Mouse (Mus musculus) adrenal gland, adult (tissue): ENCODE measurements around the gene Fbxl17.

Experiments used
- DNase-seq, 2 experiments: peaks; one replicate each; pipeline ENCODE4 v3.0.0; 2022 to 2023; ENCODE audit warnings: low spot score in 1 of 2; ENCODE audit not compliant: inconsistent age in 2 of 2

The Fbxl17 gene

GRCm38 (mm10) chr17:63070161-63070761 lies 429.6 kb downstream of the Fbxl17 start:
- DNase-seq = no peak

DNA sequence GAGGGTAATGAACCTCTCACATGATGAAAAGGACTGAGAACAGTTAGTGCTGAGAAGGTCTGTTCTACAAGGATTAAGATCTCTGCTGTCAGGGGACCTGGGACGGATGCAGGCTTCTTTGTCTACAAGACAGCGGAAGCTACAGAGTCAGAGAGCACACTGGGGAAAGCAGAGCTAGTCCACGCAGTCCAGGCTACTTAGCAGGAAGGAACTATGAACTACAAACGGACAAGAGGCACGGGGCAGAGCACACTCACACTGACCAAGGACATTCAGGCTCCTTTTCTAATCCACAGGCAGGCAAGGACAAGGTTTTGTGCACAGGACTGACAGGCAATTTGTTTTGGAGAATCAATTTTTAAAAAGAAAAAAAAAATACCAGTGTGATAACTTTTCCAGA lies 437.0 kb downstream of the Fbxl17 start:
- peak; percentile 43 to 78 for DNase-seq

DNA sequence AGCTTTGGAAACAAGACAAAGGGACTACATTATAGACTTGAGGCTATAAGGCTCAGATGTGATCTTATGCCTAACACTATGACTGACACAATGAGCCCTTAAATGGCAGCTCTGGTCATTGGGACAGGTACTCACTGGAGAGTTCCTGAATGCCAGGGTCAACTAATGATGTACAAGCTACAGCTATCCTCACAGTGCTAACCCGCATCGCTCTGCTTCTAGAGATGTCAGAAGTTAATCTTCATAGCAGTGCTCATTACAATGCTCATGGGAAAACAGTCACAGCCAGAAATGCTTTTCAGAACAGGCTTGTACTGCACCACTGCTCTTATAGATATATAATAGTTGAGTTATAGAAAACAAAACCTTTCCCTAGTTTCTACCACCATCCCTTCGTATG lies 438.0 kb downstream of the Fbxl17 start:
- DNase-seq = no peak

DNA sequence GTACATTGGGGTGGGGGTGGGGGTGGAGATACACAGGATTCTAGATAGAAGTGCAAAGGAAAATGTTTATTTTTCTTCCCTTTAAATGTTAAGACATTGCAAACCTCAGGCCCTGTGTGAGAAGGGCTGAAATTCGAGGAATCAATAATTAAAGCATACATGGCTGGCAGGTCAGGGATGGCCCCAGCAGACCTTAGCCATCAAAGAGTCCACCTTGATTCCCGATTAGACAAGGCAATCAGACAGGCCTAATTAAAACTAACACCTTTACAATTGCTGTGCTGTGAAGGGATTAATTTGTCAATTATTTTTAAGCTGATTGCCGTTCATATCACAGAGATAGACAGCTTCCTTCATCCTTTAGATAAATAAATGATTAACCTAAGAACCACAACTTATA lies 439.0 kb downstream of the Fbxl17 start:
- DNase-seq = no peak

- DNase-seq = peak; percentile 37 to 77
Observed at GRCm38 (mm10) chr17:63057740-63058388, 442.0 kb downstream of the Fbxl17 start.

DNA sequence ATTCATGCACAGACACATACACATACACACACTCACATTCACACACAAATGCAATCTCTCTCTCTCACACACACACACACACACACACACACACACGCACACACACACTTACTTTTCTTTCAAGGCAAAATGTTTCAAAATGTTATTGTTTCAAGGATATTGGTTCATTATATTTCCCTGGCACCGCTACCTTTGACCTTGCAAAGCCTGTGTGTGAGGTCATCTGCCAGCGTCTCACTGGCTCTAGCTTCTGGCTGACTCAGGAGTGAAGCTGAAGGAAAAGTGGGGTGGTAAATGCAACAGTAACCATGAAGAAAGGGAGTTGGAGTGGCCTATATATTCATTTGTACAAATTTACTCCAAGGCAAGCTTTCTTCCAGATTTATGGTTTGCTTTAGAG lies 442.8 kb downstream of the Fbxl17 start:
- DNase-seq = peak; percentile 79 to 91

DNA sequence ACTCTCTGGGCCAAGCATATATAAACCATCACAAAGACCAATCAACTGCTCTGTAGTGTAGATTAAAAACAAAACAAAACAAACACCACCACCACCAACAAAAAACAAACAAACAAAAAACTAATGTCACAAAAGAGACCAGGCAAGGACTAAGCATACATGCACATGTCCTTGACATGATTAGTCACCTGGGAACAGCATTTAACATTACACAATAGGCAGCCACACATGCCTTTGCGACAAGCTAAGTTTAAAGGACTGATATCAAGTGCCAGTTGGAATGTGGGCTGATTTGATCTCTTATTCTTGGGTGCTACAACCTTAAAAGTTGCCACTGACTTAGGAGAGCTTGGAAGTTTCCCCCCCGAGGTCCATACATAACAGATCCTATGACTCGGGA lies 446.5 kb downstream of the Fbxl17 start:
- DNase-seq = peak in 1 of 2 experiments; percentile 66

DNA sequence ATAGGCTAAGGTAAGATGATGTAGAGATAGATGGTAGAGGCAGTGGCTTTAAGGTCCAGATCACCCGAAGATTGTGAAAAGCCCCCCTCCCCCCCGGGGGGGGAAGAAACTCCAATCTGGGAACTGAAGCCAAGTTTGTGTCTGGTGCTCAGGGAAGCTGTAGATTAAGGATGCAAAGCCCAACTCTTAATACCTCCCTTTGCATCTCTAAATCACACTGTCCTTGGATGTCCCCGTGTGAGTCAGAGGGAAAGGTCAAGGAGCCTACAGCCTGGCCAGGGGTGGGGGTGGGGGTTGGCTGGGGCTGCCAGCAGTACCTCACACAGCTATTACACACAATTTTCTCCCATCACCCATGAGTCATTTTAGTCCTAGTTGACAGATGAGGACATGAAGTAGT lies 453.4 kb downstream of the Fbxl17 start:
- DNase-seq = peak; percentile 65 to 82

- peak in 1 of 2 experiments; percentile 35 for DNase-seq
Observed at GRCm38 (mm10) chr17:63045297-63045696, 454.5 kb downstream of the Fbxl17 start.

GRCm38 (mm10) chr17:63043046-63043675 lies 456.7 kb downstream of the Fbxl17 start:
- DNase-seq = no peak

DNA sequence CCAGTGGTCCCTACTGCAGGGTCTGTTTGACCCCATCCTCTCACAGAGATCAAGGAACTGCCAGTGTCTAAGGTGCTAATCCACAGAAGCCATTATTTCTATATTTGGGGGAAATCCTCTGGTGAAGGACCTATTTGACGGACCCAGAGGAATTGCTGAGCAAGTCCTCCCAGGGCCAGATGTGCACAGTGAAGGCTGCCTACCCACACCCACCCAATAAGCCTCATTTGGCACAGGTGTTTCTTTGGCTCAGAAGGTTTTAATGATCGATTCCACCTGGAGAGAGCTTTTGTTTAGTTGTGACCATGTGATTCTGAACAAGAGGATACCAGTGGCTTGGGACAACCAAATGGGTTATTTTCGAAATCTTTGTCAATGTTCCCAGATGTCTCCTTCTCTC lies 462.3 kb downstream of the Fbxl17 start:
- no peak for DNase-seq

GRCm38 (mm10) chr17:63033141-63033540 lies 466.7 kb downstream of the Fbxl17 start:
- no peak for DNase-seq

DNA sequence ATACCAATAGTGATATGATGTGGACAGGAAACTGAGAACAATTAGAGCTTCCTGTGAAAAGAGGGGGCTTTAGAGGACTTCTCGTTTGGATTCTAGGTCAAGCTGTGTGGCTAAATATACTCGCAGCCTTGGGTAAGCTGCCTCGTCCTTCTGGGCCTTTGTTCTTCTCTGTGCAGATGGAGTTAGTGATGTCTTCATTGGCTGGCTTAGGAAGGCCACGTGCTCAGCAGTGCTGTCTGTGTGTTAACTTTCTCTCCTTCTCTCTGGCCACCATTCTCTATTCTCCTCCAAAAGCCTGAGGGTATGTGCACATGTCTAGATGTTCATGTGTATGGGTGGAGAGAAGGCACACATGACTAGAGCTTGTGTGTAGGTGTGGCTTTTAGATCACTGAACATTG lies 470.7 kb downstream of the Fbxl17 start:
- no peak for DNase-seq

- no peak for DNase-seq
Observed at GRCm38 (mm10) chr17:63025238-63025637, 474.6 kb downstream of the Fbxl17 start.

DNA sequence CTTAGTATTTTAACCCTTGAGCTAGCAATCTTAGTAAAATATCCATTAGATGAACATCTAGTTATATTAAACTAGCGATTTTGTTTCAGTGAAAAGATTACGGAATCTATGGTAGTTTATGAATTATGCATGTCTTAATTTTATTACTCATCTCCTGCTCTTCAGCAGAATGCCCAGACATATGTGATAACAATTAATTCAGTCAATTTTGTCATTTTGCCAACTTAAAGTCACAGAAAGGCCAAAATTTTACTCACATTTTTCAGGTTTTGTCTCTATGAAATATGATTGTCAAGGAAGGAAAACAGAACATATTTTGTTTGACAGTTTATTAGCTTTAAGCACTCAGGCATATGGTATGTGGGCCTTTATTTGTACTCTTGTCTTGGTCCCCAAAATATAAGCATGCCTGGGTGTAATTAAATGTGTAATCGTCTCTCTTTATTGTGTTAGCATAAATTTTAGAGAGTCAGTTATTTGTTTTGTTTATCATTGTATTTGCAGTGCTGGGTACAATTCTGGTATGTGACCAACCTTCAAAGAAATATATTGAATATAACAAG lies 482.1 kb downstream of the Fbxl17 start:
- DNase-seq = no peak

GRCm38 (mm10) chr17:63012571-63012923 lies 487.3 kb downstream of the Fbxl17 start:
- DNase-seq = no peak

DNA sequence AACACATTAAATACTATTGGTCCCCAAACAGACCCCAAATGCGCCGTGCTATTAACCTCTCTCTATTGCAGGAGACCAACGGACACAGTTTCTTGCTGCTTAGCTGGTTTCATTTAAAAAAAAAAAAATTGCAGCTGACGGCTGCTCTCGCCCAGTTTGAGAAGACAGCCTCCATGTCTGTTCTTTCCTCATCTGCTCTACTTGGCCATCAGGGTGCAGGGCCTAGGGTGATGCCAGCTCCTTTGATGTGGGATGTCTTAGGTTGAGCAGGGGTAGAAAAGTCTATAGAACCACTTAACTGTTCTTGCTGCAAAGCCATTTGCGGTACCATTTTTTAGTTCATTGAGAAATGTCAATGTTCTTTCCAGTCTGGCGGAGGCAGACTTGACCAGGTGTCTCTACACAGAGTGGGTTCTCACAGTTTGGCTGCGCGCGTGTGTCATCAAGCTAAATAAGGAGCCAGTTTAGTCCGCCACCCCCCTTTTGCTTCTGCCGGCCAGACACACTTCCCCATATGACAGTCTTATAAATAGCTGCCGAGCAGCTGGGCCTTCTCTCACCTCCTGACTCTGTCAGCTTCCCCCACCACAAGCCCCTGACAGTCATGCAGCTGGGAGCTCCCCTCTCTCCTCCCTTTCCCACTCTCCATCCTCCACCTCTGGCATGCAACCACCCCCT lies 487.8 kb downstream of the Fbxl17 start:
- DNase-seq = no peak

DNA sequence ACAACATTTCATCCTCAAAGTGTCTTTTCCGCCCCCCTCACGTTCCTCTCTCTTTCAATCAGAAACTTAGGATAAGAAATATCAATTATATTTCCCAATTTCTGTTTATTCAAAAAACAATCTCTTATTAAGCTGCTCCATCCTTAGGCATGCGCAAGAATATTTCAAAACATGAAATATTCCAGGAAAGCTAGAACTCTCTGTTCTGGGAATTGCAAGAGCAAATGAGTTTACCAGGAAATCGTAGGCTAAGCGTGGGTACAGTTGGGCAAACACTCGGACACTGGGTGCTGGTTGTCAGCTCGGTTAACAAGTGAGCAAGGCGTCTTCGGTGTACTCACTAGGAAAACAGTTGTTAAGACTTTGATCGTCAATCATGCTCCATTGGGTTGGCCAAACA lies 489.0 kb downstream of the Fbxl17 start:
- peak in 1 of 2 experiments; percentile 52 for DNase-seq

DNA sequence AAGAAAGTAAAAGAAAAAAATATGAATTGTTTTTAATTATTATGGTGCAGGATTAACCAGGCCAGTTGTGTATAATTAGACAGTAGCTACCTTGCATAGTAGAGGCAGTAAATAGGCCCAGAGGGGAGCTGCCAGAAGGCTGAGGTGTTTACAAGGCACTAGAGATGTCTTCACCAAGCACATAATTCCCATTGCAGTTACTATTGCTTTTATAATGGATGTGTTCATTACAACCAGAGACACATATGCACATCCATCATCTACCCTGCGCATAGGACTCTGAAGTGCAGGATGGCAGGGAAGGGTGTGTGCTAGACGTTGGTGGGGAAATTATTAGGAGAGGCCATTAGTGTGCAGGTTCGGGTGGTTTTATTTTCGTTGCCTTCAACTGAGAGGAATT lies 491.0 kb downstream of the Fbxl17 start:
- no peak for DNase-seq

DNA sequence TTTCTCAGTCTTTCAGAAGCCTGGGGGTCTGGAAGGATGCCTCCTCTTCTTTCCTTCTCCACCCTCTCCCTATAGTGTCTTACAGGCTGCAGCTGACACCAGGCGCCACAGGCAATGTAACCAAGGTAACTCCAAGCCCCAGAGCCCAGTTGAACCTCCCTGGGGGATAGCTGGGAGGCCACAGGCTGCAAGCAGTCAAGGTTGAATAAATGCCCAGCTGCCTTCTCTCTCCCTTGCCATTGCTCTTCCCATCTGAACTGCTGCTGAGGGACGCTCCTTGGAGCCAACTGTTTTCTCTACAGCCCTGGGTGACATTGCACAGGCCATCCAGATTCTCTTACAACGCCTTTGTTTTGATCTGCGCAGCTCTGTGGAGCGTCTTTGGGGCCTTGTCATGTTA lies 491.5 kb downstream of the Fbxl17 start:
- no peak for DNase-seq

DNA sequence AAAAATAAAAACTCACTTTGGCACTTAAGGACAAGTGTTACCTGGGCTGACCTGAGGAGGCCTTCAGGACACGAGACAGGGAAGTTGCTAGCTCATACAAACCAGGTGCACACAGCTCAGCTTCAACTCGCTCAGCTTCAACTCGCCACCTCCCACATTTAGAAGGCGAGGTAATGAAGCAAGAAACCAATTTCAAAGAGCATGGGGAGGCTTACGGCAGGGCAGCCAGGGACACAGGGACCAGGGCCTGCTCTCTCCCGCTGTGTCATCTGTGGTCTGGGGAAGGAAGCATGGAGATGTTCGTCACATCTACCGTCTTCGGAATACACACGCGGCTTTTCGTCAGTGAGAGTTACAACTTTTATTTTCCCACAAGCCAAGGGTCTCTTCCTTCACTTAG lies 491.9 kb downstream of the Fbxl17 start:
- DNase-seq = no peak
